Mouse (Mus musculus): ENCODE measurements around the gene Ano10.

The Ano10 gene

GRCm38 (mm10) chr9:122126790-122127189 lies 167.4 kb downstream of the Ano10 start:
- DNase-seq (ENCODE audit: low read depth, low spot score), result no peak

Measured in brain, embryonic 18.5 days (tissue).